Mouse (Mus musculus): ENCODE data around the gene Cdk2. TPM values are rescaled to one million over a fixed set of nuclear protein-coding genes. Genes with fewer than 3 reads are reported as not detected.

The Cdk2 gene
- polyA plus RNA-seq, 1 experiment, result 60.6 TPM

GRCm38 (mm10) chr10:128655254-128655653 lies 49.6 kb downstream of the Cdk2 start:
- H3K4me3 ChIP-seq (replicated peaks; ENCODE audit: control insufficient read depth, low read depth, low read length), result no peak overlapping the region
- TF ChIP-seq POLR2A (IDR thresholded peaks at IDR 0.05; ENCODE audit: borderline replicate concordance, control insufficient read depth, low read depth, low read length), result no peak
- TF ChIP-seq CTCF (IDR thresholded peaks at IDR 0.05; ENCODE audit: control insufficient read depth, insufficient read depth, low read length), result no peak
- WGBS, result 65% methylated on average over 3 of the region's 3 CpGs

GRCm38 (mm10) chr10:128653866-128654265 lies 51.0 kb downstream of the Cdk2 start:
- Histone ChIP-seq H3K4me1 (ENCODE audit: control insufficient read depth, insufficient read depth, low read length) (no peaks in the 10 kb centered on the region; the same call in none of the 2 replicates), H3K27ac (ENCODE audit: control insufficient read depth, insufficient read depth, low read depth, low read length, poor library complexity) (no peak overlapping the region), H3K4me3 (replicated peaks; ENCODE audit: control insufficient read depth, low read depth, low read length) (no peak overlapping the region)
- no peak for TF ChIP-seq CTCF (IDR thresholded peaks at IDR 0.05; ENCODE audit: control insufficient read depth, insufficient read depth, low read length)
- TF ChIP-seq POLR2A (IDR thresholded peaks at IDR 0.05; ENCODE audit: borderline replicate concordance, control insufficient read depth, low read depth, low read length), result no peak
- 44% methylated on average over 4 of the region's 4 CpGs for WGBS

More at GRCm38 (mm10) chr10:128655254-128655653, 49.6 kb downstream of the Cdk2 start:
- no peak overlapping the region for H3K27ac ChIP-seq (ENCODE audit: control insufficient read depth, insufficient read depth, low read depth, low read length, poor library complexity)
- no peaks in the 10 kb centered on the region; the same call in none of the 2 replicates for H3K4me1 ChIP-seq (ENCODE audit: control insufficient read depth, insufficient read depth, low read length)

Other genes starting within 250 kb of the Cdk2 start
- 45.0 and 74.4 TPM in 2 replicates for gene Smarcc2, start 245.8 kb downstream of the Cdk2 start, polyA plus RNA-seq (2011; ENCODE audit: insufficient read depth, insufficient read length, low replicate concordance, missing spikeins)
- gene Myl6, start 210.9 kb downstream of the Cdk2 start, polyA plus RNA-seq (2011; ENCODE audit: insufficient read depth, insufficient read length, low replicate concordance, missing spikeins), result 1,368 and 2,050 TPM in 2 replicates
- gene Myl6b, start 206.3 kb downstream of the Cdk2 start, polyA plus RNA-seq (2011; ENCODE audit: insufficient read depth, insufficient read length, low replicate concordance, missing spikeins), result 0.79 and 2.4 TPM in 2 replicates
- gene Esyt1, start 179.2 kb downstream of the Cdk2 start, polyA plus RNA-seq (2011; ENCODE audit: insufficient read depth, insufficient read length, low replicate concordance, missing spikeins), result 26.2 and 36.1 TPM in 2 replicates
- 7.0 and 9.8 TPM in 2 replicates for gene Zc3h10, start 157.3 kb downstream of the Cdk2 start, polyA plus RNA-seq (2011; ENCODE audit: insufficient read depth, insufficient read length, low replicate concordance, missing spikeins)
- 2,208 and 2,695 TPM in 2 replicates for gene Rpl41, start 155.7 kb downstream of the Cdk2 start, polyA plus RNA-seq (2011; ENCODE audit: insufficient read depth, insufficient read length, low replicate concordance, missing spikeins)
- gene Pa2g4, start 139.0 kb downstream of the Cdk2 start, polyA plus RNA-seq (2011; ENCODE audit: insufficient read depth, insufficient read length, low replicate concordance, missing spikeins), result 80.3 and 116 TPM in 2 replicates
- gene Erbb3, start 115.4 kb downstream of the Cdk2 start, polyA plus RNA-seq (2011; ENCODE audit: insufficient read depth, insufficient read length, low replicate concordance, missing spikeins), result 0.59 and 0.75 TPM in 2 replicates
- gene Rps26, start 78.3 kb downstream of the Cdk2 start, polyA plus RNA-seq (2011; ENCODE audit: insufficient read depth, insufficient read length, low replicate concordance, missing spikeins), result 1,015 and 1,193 TPM in 2 replicates
- gene Ikzf4, start 59.0 kb downstream of the Cdk2 start, polyA plus RNA-seq (2011; ENCODE audit: insufficient read depth, insufficient read length, low replicate concordance, missing spikeins), result not detected in 2 replicates
- 10.8 and 11.6 TPM in 2 replicates for gene Suox, start 31.0 kb downstream of the Cdk2 start, polyA plus RNA-seq (2011; ENCODE audit: insufficient read depth, insufficient read length, low replicate concordance, missing spikeins)
- gene Rab5b, start 8.8 kb downstream of the Cdk2 start, polyA plus RNA-seq (2011; ENCODE audit: insufficient read depth, insufficient read length, low replicate concordance, missing spikeins), result 26.4 and 35.4 TPM in 2 replicates
- 1.4 TPM in 1 of 2 replicates, not detected in the other for gene Pmel, start 836 bp downstream of the Cdk2 start, polyA plus RNA-seq (2011; ENCODE audit: insufficient read depth, insufficient read length, low replicate concordance, missing spikeins)
- 19.2 and 41.7 TPM in 2 replicates for gene Dgka, start 39.8 kb upstream of the Cdk2 start, polyA plus RNA-seq (2011; ENCODE audit: insufficient read depth, insufficient read length, low replicate concordance, missing spikeins)
- 58.3 and 76.9 TPM in 2 replicates for gene Pym1, start 42.9 kb upstream of the Cdk2 start, polyA plus RNA-seq (2011; ENCODE audit: insufficient read depth, insufficient read length, low replicate concordance, missing spikeins)
- gene Mmp19, start 85.9 kb upstream of the Cdk2 start, polyA plus RNA-seq (2011; ENCODE audit: insufficient read depth, insufficient read length, low replicate concordance, missing spikeins), result 2.4 and 5.1 TPM in 2 replicates
- gene Dnajc14, start 99.0 kb upstream of the Cdk2 start, polyA plus RNA-seq (2011; ENCODE audit: insufficient read depth, insufficient read length, low replicate concordance, missing spikeins), result 12.2 and 20.7 TPM in 2 replicates
- gene Tmem198b, start 99.3 kb upstream of the Cdk2 start, polyA plus RNA-seq (2011; ENCODE audit: insufficient read depth, insufficient read length, low replicate concordance, missing spikeins), result 2.8 and 8.3 TPM in 2 replicates
- gene Sarnp, start 112.3 kb upstream of the Cdk2 start, polyA plus RNA-seq (2011; ENCODE audit: insufficient read depth, insufficient read length, low replicate concordance, missing spikeins), result 45.2 and 73.3 TPM in 2 replicates
- gene Ormdl2, start 116.6 kb upstream of the Cdk2 start, polyA plus RNA-seq (2011; ENCODE audit: insufficient read depth, insufficient read length, low replicate concordance, missing spikeins), result 24.9 and 25.4 TPM in 2 replicates
- gene Gdf11, start 186.7 kb upstream of the Cdk2 start, polyA plus RNA-seq (2011; ENCODE audit: insufficient read depth, insufficient read length, low replicate concordance, missing spikeins), result 2.4 and 3.6 TPM in 2 replicates
- gene Cd63, start 196.0 kb upstream of the Cdk2 start, polyA plus RNA-seq (2011; ENCODE audit: insufficient read depth, insufficient read length, low replicate concordance, missing spikeins), result 49.2 and 134 TPM in 2 replicates
- 2.6 and 6.2 TPM in 2 replicates for gene Rdh5, start 217.9 kb upstream of the Cdk2 start, polyA plus RNA-seq (2011; ENCODE audit: insufficient read depth, insufficient read length, low replicate concordance, missing spikeins)
- 78.6 and 92.7 TPM in 2 replicates for gene Bloc1s1, start 219.0 kb upstream of the Cdk2 start, polyA plus RNA-seq (2011; ENCODE audit: insufficient read depth, insufficient read length, low replicate concordance, missing spikeins)
- gene Itga7, start 228.8 kb upstream of the Cdk2 start, polyA plus RNA-seq (2011; ENCODE audit: insufficient read depth, insufficient read length, low replicate concordance, missing spikeins), result 1.4 and 1.9 TPM in 2 replicates

Measured in bone marrow, adult 2 months (tissue).